Mouse (Mus musculus) right cerebral cortex, adult 18-20 months (tissue): ENCODE data around the gene Zfp746.

Experiments used
- DNase-seq: peaks from one replicate; pipeline ENCODE4 v3.0.0; 2022; ENCODE audit warnings: mixed read lengths

The Zfp746 gene

GRCm38 (mm10) chr6:48032661-48033060 lies 53.7 kb downstream of the Zfp746 start:
- DNase-seq: no peak

GRCm38 (mm10) chr6:48025905-48026660 lies 60.3 kb downstream of the Zfp746 start:
- DNase-seq: no peak

- no peak for DNase-seq
Measured at GRCm38 (mm10) chr6:48024994-48025345, 61.4 kb downstream of the Zfp746 start.

GRCm38 (mm10) chr6:48024330-48024993 lies 61.9 kb downstream of the Zfp746 start:
- DNase-seq: no peak

- DNase-seq: no peak
Measured at GRCm38 (mm10) chr6:48022672-48023071, 63.7 kb downstream of the Zfp746 start.

- DNase-seq: peak; percentile 46
Measured at GRCm38 (mm10) chr6:48021678-48022077, 64.7 kb downstream of the Zfp746 start.

- peak; percentile 64 for DNase-seq
Measured at GRCm38 (mm10) chr6:48020006-48020405, 66.4 kb downstream of the Zfp746 start.

GRCm38 (mm10) chr6:48016841-48017240 lies 69.6 kb downstream of the Zfp746 start:
- DNase-seq: no peak

GRCm38 (mm10) chr6:48016090-48016521 lies 70.3 kb downstream of the Zfp746 start:
- DNase-seq: peak; percentile 56
